Mouse (Mus musculus) brain, embryonic 14.5 days (tissue): ENCODE results near the gene Zfp74. TPM values are rescaled to one million over a fixed set of nuclear protein-coding genes. Genes with fewer than 3 reads are reported as not detected.

ENCODE experiments used
- DNase-seq: peaks from one replicate; pipeline ENCODE4 v3.0.0-alpha.2; 2011; ENCODE audit warnings: low read depth
- CTCF ChIP-seq: fragments of 200-500 bp; IDR thresholded peaks from 2 replicates; pipeline ENCODE4 v1.5.1; 2012; ENCODE audit warnings: inconsistent platforms, mild to moderate bottlenecking, moderate library complexity, borderline replicate concordance; ENCODE audit not compliant: insufficient read depth, insufficient read length; ENCODE audit errors: extremely low read depth
- POLR2A ChIP-seq: fragments of 200-500 bp; IDR thresholded peaks from 2 replicates; pipeline ENCODE4 v1.6.1; 2012; ENCODE audit warnings: mild to moderate bottlenecking, inconsistent platforms, borderline replicate concordance; ENCODE audit not compliant: poor library complexity, insufficient read depth, insufficient read length, severe bottlenecking; ENCODE audit errors: extremely low read depth
- polyA plus RNA-seq: library from polyadenylated mRNA; depleted of rRNA; stranded (reverse); fragments of >200 nt; gene quantifications from 2 replicates; pipeline ENCODE4 v1.2.3, GENCODE M21; 2012; rRNA removed

Gene Zfp74
- polyA plus RNA-seq, 1 experiment, result 14.3 TPM

DNA sequence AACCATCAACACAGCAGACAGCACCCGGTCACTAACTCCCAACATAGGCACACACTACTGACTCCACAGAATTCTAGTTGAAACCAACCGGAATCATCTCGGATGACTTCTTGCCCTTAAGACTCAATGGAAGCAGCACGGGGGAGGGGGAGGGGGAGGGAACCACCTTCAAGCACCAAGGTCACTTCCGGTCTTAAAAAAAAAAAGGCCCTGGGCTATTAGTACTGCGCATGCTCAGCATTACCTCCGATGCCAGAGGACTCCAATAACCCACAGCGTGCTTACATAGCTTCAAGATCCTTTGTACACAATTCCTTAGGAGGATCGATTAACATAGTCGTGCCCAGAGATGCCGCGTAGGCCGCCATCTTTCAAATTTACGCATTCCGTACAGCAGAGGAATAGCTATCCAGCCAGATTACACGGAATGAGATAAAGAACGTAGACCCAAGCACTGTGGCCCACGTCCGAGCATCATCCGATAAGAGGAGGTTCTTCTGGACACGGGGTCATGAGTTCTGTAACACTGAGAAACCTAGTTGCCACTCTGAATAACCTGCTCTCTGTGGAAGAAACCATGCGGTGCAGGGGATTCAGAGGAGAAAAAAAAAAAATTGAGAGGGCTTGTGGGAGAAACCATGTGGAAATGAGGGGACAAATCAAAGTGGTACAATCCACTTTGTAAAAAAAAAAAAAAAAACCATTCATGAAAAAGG, 47.8 kb downstream of the Zfp74 start, which contains the start of gene Zfp27:
Gene Zfp27, minus strand, starts transcription at position 607 of the 716 bp plus-strand sequence.
- TF ChIP-seq CTCF, result no peak
- no peak; the same call in 1 of the 2 replicates for TF ChIP-seq POLR2A
- peak; percentile 99 for DNase-seq

- TF ChIP-seq POLR2A (no peak), CTCF (no peak)
- DNase-seq, result no peak
Measured at GRCm38 (mm10) chr7:29904101-29904500, 49.8 kb downstream of the Zfp74 start.

DNA sequence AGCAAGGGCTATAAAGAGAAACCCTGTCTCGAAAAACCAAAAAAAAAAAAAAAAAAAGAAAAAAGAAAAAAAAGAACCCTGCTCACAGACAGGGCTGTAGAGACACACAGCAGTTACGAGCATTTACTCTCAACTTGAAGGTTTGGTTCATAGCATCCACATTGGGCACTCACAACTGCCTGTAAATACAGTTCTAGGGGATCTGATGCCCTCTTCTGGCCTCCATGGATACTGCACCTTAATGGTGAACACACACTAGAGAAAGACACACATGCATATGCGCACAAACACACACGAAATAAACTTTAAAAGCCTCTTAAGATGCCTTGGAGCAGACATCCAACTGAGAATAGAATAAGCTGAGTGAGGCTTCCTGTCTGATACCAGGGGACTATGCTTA, 55.5 kb downstream of the Zfp74 start:
- no peak for DNase-seq
- TF ChIP-seq CTCF (no peak), POLR2A (no peak)

- DNase-seq, result no peak
- no peak for TF ChIP-seq POLR2A
- TF ChIP-seq CTCF, result no peak
Measured at GRCm38 (mm10) chr7:29892756-29893155, 61.1 kb downstream of the Zfp74 start.

- no peak for DNase-seq
- TF ChIP-seq CTCF (no peak), POLR2A (no peak)
Measured at GRCm38 (mm10) chr7:29890501-29890900, 63.4 kb downstream of the Zfp74 start.

GRCm38 (mm10) chr7:29880916-29881315, 73.0 kb downstream of the Zfp74 start:
- no peak for DNase-seq
- TF ChIP-seq POLR2A, result no peak
- no peak for TF ChIP-seq CTCF

Other genes with a start within 250 kb of the Zfp74 start
- gene Catsperg2, start 227.1 kb downstream of the Zfp74 start, polyA plus RNA-seq, result 1.3 TPM in 2 replicates
- gene Zfp84, start 185.5 kb downstream of the Zfp74 start, polyA plus RNA-seq, result 14.5 and 16.6 TPM in 2 replicates
- gene Zfp30, start 170.1 kb downstream of the Zfp74 start, polyA plus RNA-seq, result 11.9 and 12.9 TPM in 2 replicates
- 12.2 and 14.8 TPM in 2 replicates for gene Zfp790, start 138.0 kb downstream of the Zfp74 start, polyA plus RNA-seq
- 7.4 and 9.1 TPM in 2 replicates for gene Zfp940, start 100.4 kb downstream of the Zfp74 start, polyA plus RNA-seq
- 15.0 and 17.3 TPM in 2 replicates for gene Zfp420, start 94.1 kb downstream of the Zfp74 start, polyA plus RNA-seq
- 12.2 and 13.9 TPM in 2 replicates for gene Zfp27, start 47.5 kb downstream of the Zfp74 start, polyA plus RNA-seq
- 17.5 and 18.2 TPM in 2 replicates for gene Zfp383, start 45.9 kb downstream of the Zfp74 start, polyA plus RNA-seq
- 6.4 and 7.2 TPM in 2 replicates for gene Zfp568, start 29.9 kb upstream of the Zfp74 start, polyA plus RNA-seq
- gene Zfp14, start 97.3 kb upstream of the Zfp74 start, polyA plus RNA-seq, result 12.6 and 13.0 TPM in 2 replicates
- 3.2 and 4.9 TPM in 2 replicates for gene Zfp82, start 118.8 kb upstream of the Zfp74 start, polyA plus RNA-seq
- 0.38 and 1.1 TPM in 2 replicates for gene Gm26920, start 136.3 kb upstream of the Zfp74 start, polyA plus RNA-seq
- 9.2 and 10.5 TPM in 2 replicates for gene Zfp566, start 136.4 kb upstream of the Zfp74 start, polyA plus RNA-seq
- gene Zfp260, start 140.7 kb upstream of the Zfp74 start, polyA plus RNA-seq, result 44.0 and 50.7 TPM in 2 replicates
- gene Zfp382, start 167.9 kb upstream of the Zfp74 start, polyA plus RNA-seq, result 9.2 and 9.5 TPM in 2 replicates
- 73.1 and 78.5 TPM in 2 replicates for gene Zfp146, start 215.7 kb upstream of the Zfp74 start, polyA plus RNA-seq
- 2.1 and 2.2 TPM in 2 replicates for gene Cox7a1, start 230.1 kb upstream of the Zfp74 start, polyA plus RNA-seq
- gene Capns1, start 244.7 kb upstream of the Zfp74 start, polyA plus RNA-seq, result 298 and 304 TPM in 2 replicates